Mouse (Mus musculus): ENCODE measurements around the gene Olfr596. TPM values are rescaled to one million over a fixed set of nuclear protein-coding genes. Genes with fewer than 3 reads are reported as not detected.

Gene Olfr596
- not detected for polyA plus RNA-seq (2014; fragmentation: Illumina TruSeq; extraction: RNeasy Lipid Tissue Mini Kit (QIAGEN cat#74804); ENCODE audit: low replicate concordance)

GRCm38 (mm10) chr7:103305348-103305747 lies at the start of gene Olfr596:
Olfr596 (plus strand) TSS chr7:103305648.

GRCm38 (mm10) chr7:103316015-103316414 lies 10.6 kb downstream of the Olfr596 start, which contains the start of gene Olfr597:
Olfr597 (plus strand) TSS chr7:103316315.

GRCm38 (mm10) chr7:103323268-103323667 lies 17.8 kb downstream of the Olfr596 start, which contains the start of gene Olfr598:
Olfr598 (plus strand) TSS chr7:103323568.

GRCm38 (mm10) chr7:103335617-103336016 lies 30.2 kb downstream of the Olfr596 start, which contains the start of gene Olfr599:
Olfr599 (plus strand) TSS chr7:103335917.

GRCm38 (mm10) chr7:103349569-103349968 lies 44.1 kb downstream of the Olfr596 start, which contains the start of gene Olfr600:
Olfr600 (minus strand) TSS chr7:103349669.

Other genes with a start within 250 kb of the Olfr596 start
- gene Olfr584, start 223.8 kb upstream of the Olfr596 start, polyA plus RNA-seq (2014; fragmentation: Illumina TruSeq; extraction: RNeasy Lipid Tissue Mini Kit (QIAGEN cat#74804); ENCODE audit: low replicate concordance) = not detected
- gene Olfr585, start 207.9 kb upstream of the Olfr596 start, polyA plus RNA-seq (2014; fragmentation: Illumina TruSeq; extraction: RNeasy Lipid Tissue Mini Kit (QIAGEN cat#74804); ENCODE audit: low replicate concordance) = not detected
- not detected for gene Olfr586, start 180.0 kb upstream of the Olfr596 start, polyA plus RNA-seq (2014; fragmentation: Illumina TruSeq; extraction: RNeasy Lipid Tissue Mini Kit (QIAGEN cat#74804); ENCODE audit: low replicate concordance)
- gene Olfr588-ps1, start 164.8 kb upstream of the Olfr596 start, polyA plus RNA-seq (2014; fragmentation: Illumina TruSeq; extraction: RNeasy Lipid Tissue Mini Kit (QIAGEN cat#74804); ENCODE audit: low replicate concordance) = not detected
- gene Olfr589, start 149.3 kb upstream of the Olfr596 start, polyA plus RNA-seq (2014; fragmentation: Illumina TruSeq; extraction: RNeasy Lipid Tissue Mini Kit (QIAGEN cat#74804); ENCODE audit: low replicate concordance) = not detected
- not detected for gene Olfr591, start 127.3 kb upstream of the Olfr596 start, polyA plus RNA-seq (2014; fragmentation: Illumina TruSeq; extraction: RNeasy Lipid Tissue Mini Kit (QIAGEN cat#74804); ENCODE audit: low replicate concordance)
- not detected for gene Olfr592, start 120.8 kb upstream of the Olfr596 start, polyA plus RNA-seq (2014; fragmentation: Illumina TruSeq; extraction: RNeasy Lipid Tissue Mini Kit (QIAGEN cat#74804); ENCODE audit: low replicate concordance)
- not detected for gene Olfr593, start 93.8 kb upstream of the Olfr596 start, polyA plus RNA-seq (2014; fragmentation: Illumina TruSeq; extraction: RNeasy Lipid Tissue Mini Kit (QIAGEN cat#74804); ENCODE audit: low replicate concordance)
- gene Olfr594, start 88.7 kb upstream of the Olfr596 start, polyA plus RNA-seq (2014; fragmentation: Illumina TruSeq; extraction: RNeasy Lipid Tissue Mini Kit (QIAGEN cat#74804); ENCODE audit: low replicate concordance) = not detected
- not detected for gene Usp17ld, start 53.1 kb upstream of the Olfr596 start, polyA plus RNA-seq (2014; fragmentation: Illumina TruSeq; extraction: RNeasy Lipid Tissue Mini Kit (QIAGEN cat#74804); ENCODE audit: low replicate concordance)
- not detected for gene Olfr597, start 10.7 kb downstream of the Olfr596 start, polyA plus RNA-seq (2014; fragmentation: Illumina TruSeq; extraction: RNeasy Lipid Tissue Mini Kit (QIAGEN cat#74804); ENCODE audit: low replicate concordance)
- gene Olfr598, start 17.9 kb downstream of the Olfr596 start, polyA plus RNA-seq (2014; fragmentation: Illumina TruSeq; extraction: RNeasy Lipid Tissue Mini Kit (QIAGEN cat#74804); ENCODE audit: low replicate concordance) = not detected
- gene Olfr599, start 30.3 kb downstream of the Olfr596 start, polyA plus RNA-seq (2014; fragmentation: Illumina TruSeq; extraction: RNeasy Lipid Tissue Mini Kit (QIAGEN cat#74804); ENCODE audit: low replicate concordance) = not detected
- gene Olfr600, start 44.0 kb downstream of the Olfr596 start, polyA plus RNA-seq (2014; fragmentation: Illumina TruSeq; extraction: RNeasy Lipid Tissue Mini Kit (QIAGEN cat#74804); ENCODE audit: low replicate concordance) = not detected
- gene Olfr601, start 57.0 kb downstream of the Olfr596 start, polyA plus RNA-seq (2014; fragmentation: Illumina TruSeq; extraction: RNeasy Lipid Tissue Mini Kit (QIAGEN cat#74804); ENCODE audit: low replicate concordance) = not detected
- gene Olfr603, start 80.5 kb downstream of the Olfr596 start, polyA plus RNA-seq (2014; fragmentation: Illumina TruSeq; extraction: RNeasy Lipid Tissue Mini Kit (QIAGEN cat#74804); ENCODE audit: low replicate concordance) = not detected
- not detected for gene Usp17lc, start 109.4 kb downstream of the Olfr596 start, polyA plus RNA-seq (2014; fragmentation: Illumina TruSeq; extraction: RNeasy Lipid Tissue Mini Kit (QIAGEN cat#74804); ENCODE audit: low replicate concordance)
- gene Olfr605, start 139.8 kb downstream of the Olfr596 start, polyA plus RNA-seq (2014; fragmentation: Illumina TruSeq; extraction: RNeasy Lipid Tissue Mini Kit (QIAGEN cat#74804); ENCODE audit: low replicate concordance) = not detected
- not detected for gene Olfr606, start 143.4 kb downstream of the Olfr596 start, polyA plus RNA-seq (2014; fragmentation: Illumina TruSeq; extraction: RNeasy Lipid Tissue Mini Kit (QIAGEN cat#74804); ENCODE audit: low replicate concordance)
- gene Olfr607, start 158.5 kb downstream of the Olfr596 start, polyA plus RNA-seq (2014; fragmentation: Illumina TruSeq; extraction: RNeasy Lipid Tissue Mini Kit (QIAGEN cat#74804); ENCODE audit: low replicate concordance) = not detected
- gene Olfr608, start 164.2 kb downstream of the Olfr596 start, polyA plus RNA-seq (2014; fragmentation: Illumina TruSeq; extraction: RNeasy Lipid Tissue Mini Kit (QIAGEN cat#74804); ENCODE audit: low replicate concordance) = not detected
- not detected for gene Olfr609, start 192.4 kb downstream of the Olfr596 start, polyA plus RNA-seq (2014; fragmentation: Illumina TruSeq; extraction: RNeasy Lipid Tissue Mini Kit (QIAGEN cat#74804); ENCODE audit: low replicate concordance)
- gene Olfr610, start 206.5 kb downstream of the Olfr596 start, polyA plus RNA-seq (2014; fragmentation: Illumina TruSeq; extraction: RNeasy Lipid Tissue Mini Kit (QIAGEN cat#74804); ENCODE audit: low replicate concordance) = not detected
- not detected for gene Olfr611, start 215.2 kb downstream of the Olfr596 start, polyA plus RNA-seq (2014; fragmentation: Illumina TruSeq; extraction: RNeasy Lipid Tissue Mini Kit (QIAGEN cat#74804); ENCODE audit: low replicate concordance)
- gene Olfr612, start 237.1 kb downstream of the Olfr596 start, polyA plus RNA-seq (2014; fragmentation: Illumina TruSeq; extraction: RNeasy Lipid Tissue Mini Kit (QIAGEN cat#74804); ENCODE audit: low replicate concordance) = not detected
- gene Olfr613, start 242.4 kb downstream of the Olfr596 start, polyA plus RNA-seq (2014; fragmentation: Illumina TruSeq; extraction: RNeasy Lipid Tissue Mini Kit (QIAGEN cat#74804); ENCODE audit: low replicate concordance) = not detected